Mouse (Mus musculus) brain, embryonic 18.5 days (tissue): ENCODE measurements around the gene Kl.

Experiments
- DNase-seq: peaks from one replicate; pipeline ENCODE4 v3.0.0-alpha.2; 2012; ENCODE audit warnings: low read depth, low spot score

The Kl gene

DNA sequence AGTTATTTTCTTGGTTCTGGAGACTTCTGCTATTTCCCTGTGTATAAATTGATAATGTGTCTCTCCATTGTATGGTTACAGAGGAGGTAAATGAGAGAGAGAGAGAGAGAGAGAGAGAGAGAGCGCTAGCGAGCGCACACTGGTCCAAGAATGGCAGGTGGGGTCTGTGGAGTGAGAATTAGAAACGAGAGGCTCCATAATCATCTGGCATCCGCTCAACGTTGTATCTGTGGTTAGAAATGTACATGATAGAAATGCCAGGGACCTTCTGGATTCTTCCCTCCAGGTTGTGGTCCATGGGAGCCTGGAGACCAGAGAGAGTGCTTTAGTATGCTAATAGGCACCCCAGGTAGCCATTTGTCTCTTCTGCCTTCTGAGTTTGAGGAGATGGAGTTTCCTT is 76.5 kb downstream of the Kl start:
- DNase-seq = no peak

GRCm38 (mm10) chr5:151034715-151035512 is 82.5 kb downstream of the Kl start:
- DNase-seq = no peak

DNA sequence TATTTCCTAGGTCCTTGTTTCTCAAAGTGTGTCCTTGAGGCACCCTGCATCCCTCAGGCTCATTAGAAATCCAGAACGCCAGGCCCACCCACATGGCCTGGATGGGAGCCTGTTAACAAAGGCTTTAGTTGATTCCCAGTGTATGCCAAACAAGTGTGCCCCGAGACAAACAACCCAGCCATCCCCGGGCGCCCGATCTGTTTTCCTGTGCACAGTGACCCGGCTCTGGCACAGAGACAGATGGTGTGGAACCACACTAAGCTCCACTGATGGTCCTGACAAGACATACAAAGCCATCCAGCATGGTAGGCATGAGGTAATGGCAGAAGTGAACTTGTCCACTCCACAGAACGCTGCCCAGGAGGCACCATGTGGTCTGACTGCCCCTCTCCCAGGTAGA is 85.5 kb downstream of the Kl start:
- DNase-seq = no peak

DNA sequence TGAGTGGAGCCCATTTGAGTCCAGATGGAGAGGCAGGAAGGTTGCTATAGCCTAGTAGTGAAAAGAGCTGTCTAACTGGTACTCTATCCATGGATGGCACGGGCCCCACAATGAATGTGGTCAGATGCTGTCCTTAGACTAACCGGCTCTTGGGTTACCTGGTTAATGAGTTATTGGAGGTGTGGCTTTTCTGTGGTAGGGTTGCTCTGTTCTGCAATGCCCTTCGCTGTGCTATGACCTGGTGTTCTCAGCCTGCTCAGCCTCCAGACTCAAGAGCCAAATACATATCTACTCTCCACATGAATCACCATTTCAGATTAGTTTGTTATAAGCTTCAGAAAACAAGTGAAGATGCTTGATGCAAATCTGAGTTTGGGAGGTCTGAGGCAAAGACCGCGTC is 90.5 kb downstream of the Kl start:
- DNase-seq = no peak
